Mouse (Mus musculus): Measurements from ENCODE around the gene Elf5.

The Elf5 gene

GRCm38 (mm10) chr2:103411348-103411747, at the start of gene Elf5:
Gene Elf5 (plus strand): TSS chr2:103411688.
- DNase-seq (ENCODE audit: low spot score): no peak

- no peak for DNase-seq (ENCODE audit: low spot score)
These were observed 38.9 kb upstream of the Elf5 start for GRCm38 (mm10) chr2:103372541-103372940.

- DNase-seq (ENCODE audit: low spot score): no peak
These were observed 31.9 kb upstream of the Elf5 start for GRCm38 (mm10) chr2:103379502-103380160.

- DNase-seq (ENCODE audit: low spot score): no peak
These were observed 29.3 kb upstream of the Elf5 start for GRCm38 (mm10) chr2:103382174-103382573.

GRCm38 (mm10) chr2:103387881-103388280, 23.6 kb upstream of the Elf5 start:
- no peak for DNase-seq (ENCODE audit: low spot score)

GRCm38 (mm10) chr2:103388311-103388710, 23.2 kb upstream of the Elf5 start:
- DNase-seq (ENCODE audit: low spot score): no peak

- DNase-seq (ENCODE audit: low spot score): no peak
These were observed 21.2 kb upstream of the Elf5 start for GRCm38 (mm10) chr2:103390086-103390988.

GRCm38 (mm10) chr2:103391626-103392025, 19.9 kb upstream of the Elf5 start:
- DNase-seq (ENCODE audit: low spot score): no peak

GRCm38 (mm10) chr2:103398110-103398509, 13.4 kb upstream of the Elf5 start:
- DNase-seq (ENCODE audit: low spot score): no peak

GRCm38 (mm10) chr2:103400691-103401090, 10.8 kb upstream of the Elf5 start:
- DNase-seq (ENCODE audit: low spot score): no peak

- no peak for DNase-seq (ENCODE audit: low spot score)
These were observed 5.2 kb upstream of the Elf5 start for GRCm38 (mm10) chr2:103406239-103406638.

- DNase-seq (ENCODE audit: low spot score): no peak
These were observed 328 bp downstream of the Elf5 start for GRCm38 (mm10) chr2:103411816-103412215.

GRCm38 (mm10) chr2:103413381-103413780, 1.9 kb downstream of the Elf5 start:
- DNase-seq (ENCODE audit: low spot score): no peak

- no peak for DNase-seq (ENCODE audit: low spot score)
These were observed 4.3 kb downstream of the Elf5 start for GRCm38 (mm10) chr2:103415774-103416173.

- DNase-seq (ENCODE audit: low spot score): no peak
These were observed 9.4 kb downstream of the Elf5 start for GRCm38 (mm10) chr2:103420650-103421507.

GRCm38 (mm10) chr2:103423884-103424283, 12.4 kb downstream of the Elf5 start:
- DNase-seq (ENCODE audit: low spot score): no peak

GRCm38 (mm10) chr2:103424349-103425026, 13.0 kb downstream of the Elf5 start:
- peak; percentile 21 for DNase-seq (ENCODE audit: low spot score)

- no peak for DNase-seq (ENCODE audit: low spot score)
These were observed 14.1 kb downstream of the Elf5 start for GRCm38 (mm10) chr2:103425456-103426063.

- no peak for DNase-seq (ENCODE audit: low spot score)
These were observed 16.9 kb downstream of the Elf5 start for GRCm38 (mm10) chr2:103428356-103428755.

GRCm38 (mm10) chr2:103430712-103431111, 19.2 kb downstream of the Elf5 start:
- no peak for DNase-seq (ENCODE audit: low spot score)

GRCm38 (mm10) chr2:103432695-103433275, 21.3 kb downstream of the Elf5 start:
- no peak for DNase-seq (ENCODE audit: low spot score)
